Mouse (Mus musculus) heart, adult 2 months (tissue): ENCODE results near the gene Trhde.

ENCODE experiments used
- CTCF ChIP-seq: fragments of 200-600 bp; IDR thresholded peaks from 2 replicates; pipeline ENCODE4 v1.8.1; 2022; ENCODE audit warnings: antibody characterized with exemption, mild to moderate bottlenecking, moderate library complexity
- EP300 ChIP-seq: fragments of 200-500 bp; IDR thresholded peaks from 2 replicates; pipeline ENCODE4 v1.6.1; 2011; ENCODE audit warnings: low read depth, low read length, control low read depth; ENCODE audit not compliant: insufficient read depth
- POLR2A ChIP-seq: fragments of 200-500 bp; IDR thresholded peaks from 2 replicates; pipeline ENCODE4 v1.6.1; 2011; ENCODE audit warnings: mild to moderate bottlenecking, low read depth, low read length, control low read depth; ENCODE audit not compliant: insufficient read depth

DNA sequence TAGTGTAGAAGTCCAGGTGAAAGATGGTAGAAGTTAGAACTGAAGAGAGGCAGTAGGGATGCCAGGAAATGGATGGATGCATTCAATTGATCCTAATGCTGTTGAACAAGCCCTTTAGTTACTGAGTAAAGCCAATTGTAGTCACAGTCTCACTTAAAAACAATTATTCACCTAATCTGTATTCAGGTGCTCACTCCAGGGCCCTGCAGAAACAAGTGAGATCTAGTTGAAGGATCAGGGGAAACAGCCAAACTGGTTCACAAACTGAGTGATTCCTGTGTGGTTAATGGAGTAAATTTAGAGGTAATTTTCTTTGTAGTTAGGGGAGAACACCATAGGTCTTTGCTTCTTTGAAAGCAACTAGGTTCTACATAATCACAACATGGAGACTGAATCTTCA, 100.3 kb downstream of the Trhde start:
- TF ChIP-seq POLR2A (no peak), CTCF (no peak), EP300 (no peak)
